Mouse (Mus musculus) cerebellum, adult 2 months (tissue): ENCODE results near the gene Myl3. TPM values are rescaled to one million over a fixed set of nuclear protein-coding genes. Genes with fewer than 3 reads are reported as not detected.

Experiments used
- DNase-seq, 2 experiments: peaks; one replicate each; pipeline ENCODE4 v3.0.0; 2021
- H3K27ac ChIP-seq: fragments of 200-500 bp; 2 replicates; pipeline ENCODE4 v1.5.1; 2012; ENCODE audit warnings: low read length, control low read depth, inconsistent platforms; ENCODE audit not compliant: insufficient read depth
- H3K27me3 ChIP-seq: fragments of 200-500 bp; 2 replicates; pipeline ENCODE4 v1.6.1; 2012; ENCODE audit warnings: inconsistent platforms, mild to moderate bottlenecking, low read length, moderate library complexity; ENCODE audit not compliant: control insufficient read depth, insufficient read depth
- H3K4me1 ChIP-seq: fragments of 200-500 bp; 2 replicates; pipeline ENCODE4 v1.6.1; 2011; ENCODE audit warnings: low read length; ENCODE audit not compliant: control insufficient read depth, insufficient read depth
- H3K4me3 ChIP-seq: fragments of 200-500 bp; replicated peaks from 2 replicates; pipeline ENCODE3; 2011; ENCODE audit warnings: mild to moderate bottlenecking, low read depth, low read length, control low read depth; ENCODE audit not compliant: insufficient read depth
- CTCF ChIP-seq: fragments of 200-500 bp; IDR thresholded peaks from 2 replicates; pipeline ENCODE4 v1.5.1; 2011; ENCODE audit warnings: low read depth, mild to moderate bottlenecking, control low read depth, low read length, moderate library complexity, borderline replicate concordance; ENCODE audit not compliant: insufficient read depth
- POLR2A ChIP-seq: fragments of 200-500 bp; IDR thresholded peaks from 2 replicates; pipeline ENCODE4 v1.6.1; 2011; ENCODE audit warnings: low read length, control low read depth, borderline replicate concordance; ENCODE audit not compliant: insufficient read depth
- WGBS: fragments of 180-500 bp; shearing (Covaris S2); methylation state at CpG from one replicate; pipeline ENCODE4 v1.1.7; 2018; 5-methylcytosine and 5-hydroxymethylcytosine counted together
- polyA plus RNA-seq: library from polyadenylated mRNA; depleted of rRNA; stranded (reverse); fragments of >200 nt; gene quantifications from 2 replicates; pipeline ENCODE4 v1.2.3, GENCODE M21; 2012

Myl3 gene
- polyA plus RNA-seq, 1 experiment = 0.51 TPM

GRCm38 (mm10) chr9:110733102-110733501 is 8.6 kb upstream of the Myl3 start:
- Histone ChIP-seq H3K4me1 (no peaks in the 10 kb centered on the region; the same call in 1 of the 2 replicates), H3K4me3 (no peak overlapping the region), H3K27me3 (no peaks in the 10 kb centered on the region; the same call in 1 of the 2 replicates), H3K27ac (no peak overlapping the region)
- WGBS = 14% methylated on average over 8 of the region's 8 CpGs
- DNase-seq = no peak
- TF ChIP-seq POLR2A (no peak), CTCF (no peak)

- WGBS = 76% methylated on average over 7 of the region's 7 CpGs
- Histone ChIP-seq H3K4me3 (no peak overlapping the region), H3K27ac (no peak overlapping the region), H3K4me1 (no peaks in the 10 kb centered on the region; the same call in 1 of the 2 replicates), H3K27me3 (no peaks in the 10 kb centered on the region; the same call in 1 of the 2 replicates)
- no peak for DNase-seq
- TF ChIP-seq CTCF = no peak
- TF ChIP-seq POLR2A = no peak
Observed at GRCm38 (mm10) chr9:110734154-110734553, 7.5 kb upstream of the Myl3 start.

GRCm38 (mm10) chr9:110736362-110736761 is 5.3 kb upstream of the Myl3 start:
- 11% methylated on average over 9 of the region's 9 CpGs for WGBS
- no peaks in the 10 kb centered on the region; the same call in 1 of the 2 replicates for H3K27me3 ChIP-seq
- H3K4me3 ChIP-seq = no peak overlapping the region
- no peaks in the 10 kb centered on the region; the same call in 1 of the 2 replicates for H3K4me1 ChIP-seq
- TF ChIP-seq POLR2A (no peak), CTCF (no peak)
- H3K27ac ChIP-seq = no peak overlapping the region
- peak in 1 of 2 experiments; percentile 27 for DNase-seq

GRCm38 (mm10) chr9:110738054-110738453 is 3.6 kb upstream of the Myl3 start:
- H3K4me3 ChIP-seq = no peak overlapping the region
- H3K27me3 ChIP-seq = peaks cover 2% of the 10 kb centered on the region; the same call in 1 of the 2 replicates
- TF ChIP-seq POLR2A = no peak
- TF ChIP-seq CTCF = no peak
- no peak for DNase-seq
- no peak overlapping the region for H3K27ac ChIP-seq
- H3K4me1 ChIP-seq = no peaks in the 10 kb centered on the region; the same call in 1 of the 2 replicates
- 21% methylated on average over 1 of the region's 1 CpGs for WGBS

- Histone ChIP-seq H3K27me3 (peaks cover 6% of the 10 kb centered on the region; the same call in 1 of the 2 replicates), H3K4me1 (no peaks in the 10 kb centered on the region; the same call in 1 of the 2 replicates), H3K27ac (no peak overlapping the region), H3K4me3 (no peak overlapping the region)
- no peak for DNase-seq
- no peak for TF ChIP-seq CTCF
- TF ChIP-seq POLR2A = no peak
- 85% methylated on average over 7 of the region's 7 CpGs for WGBS
Observed at GRCm38 (mm10) chr9:110739961-110740360, 1.7 kb upstream of the Myl3 start.

GRCm38 (mm10) chr9:110742295-110742950 is 762 bp downstream of the Myl3 start:
- 1% methylated on average over 60 of the region's 71 CpGs for WGBS
- TF ChIP-seq POLR2A = no peak
- no peak for TF ChIP-seq CTCF

GRCm38 (mm10) chr9:110742951-110743455 is 1.3 kb downstream of the Myl3 start:
- no peak overlapping the region for H3K27ac ChIP-seq
- DNase-seq = no peak
- peaks cover 6% of the 10 kb centered on the region; the same call in 1 of the 2 replicates for H3K27me3 ChIP-seq
- TF ChIP-seq POLR2A = no peak
- TF ChIP-seq CTCF = no peak
- no peaks in the 10 kb centered on the region for H3K4me1 ChIP-seq
- WGBS = under 1% methylated on average over 48 of the region's 49 CpGs
- peak overlapping the region; percentile 18 for H3K4me3 ChIP-seq

More at GRCm38 (mm10) chr9:110742295-110742950, 762 bp downstream of the Myl3 start:
- H3K27me3 ChIP-seq = peaks cover 6% of the 10 kb centered on the region; the same call in 1 of the 2 replicates
- DNase-seq = no peak
- peak overlapping the region; percentile 18 for H3K4me3 ChIP-seq
- H3K4me1 ChIP-seq = no peaks in the 10 kb centered on the region
- H3K27ac ChIP-seq = no peak overlapping the region

GRCm38 (mm10) chr9:110743456-110744323 is 2.0 kb downstream of the Myl3 start:
- H3K4me3 ChIP-seq = no peak overlapping the region
- no peaks in the 10 kb centered on the region for H3K4me1 ChIP-seq
- WGBS = 10% methylated on average over 45 of the region's 63 CpGs
- no peak overlapping the region for H3K27ac ChIP-seq
- TF ChIP-seq CTCF (no peak), POLR2A (no peak)
- no peak for DNase-seq
- H3K27me3 ChIP-seq = peaks cover 6% of the 10 kb centered on the region; the same call in 1 of the 2 replicates
